Mouse (Mus musculus): ENCODE measurements at regions not wholly inside any gene's neighbourhood (a gene's known extent, or its start where the extent isn't known, plus 50 kb on each side); places are given as distances from the start of the nearest gene placed in this dataset.

DNA sequence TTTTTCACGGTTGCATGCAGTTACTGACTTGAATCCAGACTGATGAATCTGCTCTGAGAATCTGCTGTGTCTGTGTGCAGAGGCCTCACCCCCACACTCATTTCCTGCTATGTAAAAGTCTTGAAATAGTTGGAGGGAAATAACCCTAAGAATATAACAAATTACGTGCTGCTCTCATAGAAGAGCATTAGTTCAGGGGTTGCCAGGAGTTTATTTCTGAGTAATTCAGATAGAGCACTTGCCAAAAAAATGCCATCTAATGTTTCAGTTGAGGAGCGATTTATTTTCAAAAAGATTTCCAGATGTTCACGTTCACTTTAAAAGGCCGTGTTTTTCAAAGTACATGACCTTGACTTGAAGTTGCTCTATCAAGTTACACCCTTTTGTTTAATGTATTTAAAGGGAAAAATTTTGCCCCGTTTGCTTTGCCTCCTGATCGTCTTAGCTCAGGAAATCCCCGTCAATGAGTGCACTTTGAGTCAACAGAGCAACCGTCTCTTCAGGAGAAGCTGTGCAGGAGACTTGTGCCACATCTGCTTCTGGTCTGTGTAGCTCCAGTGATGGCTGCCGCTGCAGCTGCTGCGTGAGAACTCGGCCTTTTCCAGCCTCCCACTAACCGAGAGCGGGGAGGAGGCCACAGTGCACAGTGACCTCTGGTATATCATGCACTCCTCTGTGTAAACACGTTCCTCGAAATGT is 50.9 kb upstream of the Sec61g start:
- ATAC-seq (ENCODE audit: insufficient read depth, low FRiP score) = peak; percentile 92
- Histone ChIP-seq H3K27ac (ENCODE audit: low read length) (peak overlapping the region; percentile 91), H3K27me3 (ENCODE audit: control insufficient read depth, insufficient read depth, low read length) (no peaks in the 10 kb centered on the region), H3K4me2 (ENCODE audit: low read depth, low read length) (peak overlapping the region; percentile 41), H3K9ac (ENCODE audit: low read length) (0 out of 2 replicates have a peak overlapping the region, but pooled peaks have one; percentile 18), H3K4me1 (ENCODE audit: control insufficient read depth, insufficient read depth, low read length) (peaks cover 8% of the 10 kb centered on the region; the same call in 1 of the 2 replicates), H3K36me3 (ENCODE audit: control insufficient read depth, insufficient read depth, low read length) (no peaks in the 10 kb centered on the region), H3K9me3 (replicated peaks; ENCODE audit: control insufficient read depth, low read length) (no peaks in the 10 kb centered on the region), H3K4me3 (replicated peaks; ENCODE audit: low read length) (0 out of 2 replicates have a peak overlapping the region, but pooled peaks have one; percentile 1)
- WGBS = 12% methylated on average over 16 of the region's 16 CpGs

- Histone ChIP-seq H3K4me1 (ENCODE audit: control insufficient read depth, insufficient read depth, low read length) (peaks cover 8% of the 10 kb centered on the region; the same call in 1 of the 2 replicates), H3K4me2 (ENCODE audit: low read depth, low read length) (no peak overlapping the region), H3K36me3 (ENCODE audit: control insufficient read depth, insufficient read depth, low read length) (no peaks in the 10 kb centered on the region), H3K4me3 (replicated peaks; ENCODE audit: low read length) (no peak overlapping the region), H3K9me3 (replicated peaks; ENCODE audit: control insufficient read depth, low read length) (no peaks in the 10 kb centered on the region), H3K9ac (ENCODE audit: low read length) (no peak overlapping the region), H3K27ac (ENCODE audit: low read length) (no peak overlapping the region), H3K27me3 (ENCODE audit: control insufficient read depth, insufficient read depth, low read length) (no peaks in the 10 kb centered on the region)
- WGBS = 75% methylated on average over 4 of the region's 4 CpGs
- ATAC-seq (ENCODE audit: insufficient read depth, low FRiP score) = no peak
Measured at GRCm38 (mm10) chr11:16561727-16562126, 53.4 kb upstream of the Sec61g start.

DNA sequence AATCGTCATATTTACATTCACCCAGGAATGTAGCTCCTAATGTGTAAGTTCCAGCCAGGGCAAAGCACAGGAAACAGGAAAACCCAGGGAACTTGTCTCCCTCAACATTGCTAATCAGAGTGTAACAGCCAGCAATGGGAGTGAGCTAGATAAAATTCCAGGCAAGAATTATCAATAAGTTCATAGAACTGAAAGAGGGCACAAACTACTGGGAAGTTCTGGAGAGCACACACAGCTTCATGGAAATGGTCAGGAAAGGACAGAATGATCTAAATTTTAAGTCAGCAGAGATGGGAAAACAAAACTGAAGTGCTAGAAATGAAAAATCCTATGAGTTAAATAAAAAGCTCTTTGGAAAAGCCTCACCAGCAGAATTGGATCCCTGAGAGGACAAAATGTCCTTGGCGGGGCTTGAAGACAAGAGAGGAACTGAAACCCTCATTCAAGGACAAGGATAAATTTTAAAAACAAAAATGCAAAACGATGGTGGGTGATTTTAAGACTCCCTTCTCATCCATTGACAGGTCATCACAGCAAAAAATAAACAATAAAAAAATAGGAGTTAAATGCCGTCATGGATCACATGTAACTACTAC is 80.9 kb upstream of the Sec61g start:
- Histone ChIP-seq H3K9ac (ENCODE audit: low read length) (no peak overlapping the region), H3K27me3 (ENCODE audit: control insufficient read depth, insufficient read depth, low read length) (no peaks in the 10 kb centered on the region), H3K4me1 (ENCODE audit: control insufficient read depth, insufficient read depth, low read length) (peaks cover 15% of the 10 kb centered on the region), H3K4me3 (replicated peaks; ENCODE audit: low read length) (no peak overlapping the region), H3K9me3 (replicated peaks; ENCODE audit: control insufficient read depth, low read length) (no peaks in the 10 kb centered on the region), H3K36me3 (ENCODE audit: control insufficient read depth, insufficient read depth, low read length) (no peaks in the 10 kb centered on the region), H3K4me2 (ENCODE audit: low read depth, low read length) (no peak overlapping the region), H3K27ac (ENCODE audit: low read length) (no peak overlapping the region)
- 69% methylated on average over 4 of the region's 4 CpGs for WGBS
- no peak for ATAC-seq (ENCODE audit: insufficient read depth, low FRiP score)

- Histone ChIP-seq H3K4me3 (replicated peaks; ENCODE audit: low read length) (no peak overlapping the region), H3K9me3 (replicated peaks; ENCODE audit: control insufficient read depth, low read length) (no peaks in the 10 kb centered on the region), H3K27me3 (ENCODE audit: control insufficient read depth, insufficient read depth, low read length) (no peaks in the 10 kb centered on the region), H3K36me3 (ENCODE audit: control insufficient read depth, insufficient read depth, low read length) (no peaks in the 10 kb centered on the region), H3K4me1 (ENCODE audit: control insufficient read depth, insufficient read depth, low read length) (peaks cover 15% of the 10 kb centered on the region), H3K4me2 (ENCODE audit: low read depth, low read length) (no peak overlapping the region), H3K9ac (ENCODE audit: low read length) (no peak overlapping the region), H3K27ac (ENCODE audit: low read length) (no peak overlapping the region)
- no peak for ATAC-seq (ENCODE audit: insufficient read depth, low FRiP score)
- 65% methylated on average over 4 of the region's 4 CpGs for WGBS
Measured at GRCm38 (mm10) chr11:16590541-16590940, 82.3 kb upstream of the Sec61g start.

DNA sequence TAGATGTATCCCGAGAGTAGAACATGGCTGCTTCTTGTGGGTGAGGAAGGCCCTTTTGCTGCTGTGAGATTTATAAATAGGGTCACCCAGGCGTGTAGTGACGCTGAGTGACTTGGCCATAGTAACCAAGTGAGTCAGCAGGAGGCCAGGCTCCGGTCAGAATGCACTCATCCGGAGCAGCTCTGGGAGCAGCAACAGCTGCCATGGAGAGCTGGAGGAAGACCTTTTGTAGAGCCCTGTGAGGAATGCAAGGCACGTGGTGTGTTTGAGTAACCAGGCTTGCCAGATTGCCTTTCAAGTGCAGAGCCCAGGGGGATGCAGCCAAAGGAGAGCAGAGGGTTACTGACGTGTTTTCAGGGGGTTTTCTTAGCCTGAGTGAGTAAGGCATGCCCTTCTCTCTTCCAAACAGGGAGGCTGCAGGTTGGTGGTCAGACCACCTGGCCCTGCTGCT is 83.2 kb upstream of the Sec61g start:
- H3K9me3 ChIP-seq (replicated peaks; ENCODE audit: control insufficient read depth, low read length) = no peaks in the 10 kb centered on the region
- H3K4me3 ChIP-seq (replicated peaks; ENCODE audit: low read length) = no peak overlapping the region
- H3K4me2 ChIP-seq (ENCODE audit: low read depth, low read length) = peak overlapping the region; percentile 14; the same call in 1 of the 2 replicates
- peak overlapping the region; percentile 77 for H3K27ac ChIP-seq (ENCODE audit: low read length)
- peaks cover 15% of the 10 kb centered on the region for H3K4me1 ChIP-seq (ENCODE audit: control insufficient read depth, insufficient read depth, low read length)
- H3K9ac ChIP-seq (ENCODE audit: low read length) = no peak overlapping the region
- no peaks in the 10 kb centered on the region for H3K36me3 ChIP-seq (ENCODE audit: control insufficient read depth, insufficient read depth, low read length)
- peak; percentile 92 for ATAC-seq (ENCODE audit: insufficient read depth, low FRiP score)
- 3% methylated on average over 7 of the region's 7 CpGs for WGBS
- H3K27me3 ChIP-seq (ENCODE audit: control insufficient read depth, insufficient read depth, low read length) = no peaks in the 10 kb centered on the region

- Histone ChIP-seq H3K4me2 (ENCODE audit: low read depth, low read length) (0 out of 2 replicates have a peak overlapping the region, but pooled peaks have one; percentile 14), H3K9me3 (replicated peaks; ENCODE audit: control insufficient read depth, low read length) (no peaks in the 10 kb centered on the region), H3K4me1 (ENCODE audit: control insufficient read depth, insufficient read depth, low read length) (peaks cover 15% of the 10 kb centered on the region), H3K9ac (ENCODE audit: low read length) (no peak overlapping the region), H3K36me3 (ENCODE audit: control insufficient read depth, insufficient read depth, low read length) (no peaks in the 10 kb centered on the region), H3K4me3 (replicated peaks; ENCODE audit: low read length) (no peak overlapping the region), H3K27ac (ENCODE audit: low read length) (peak overlapping the region; percentile 77), H3K27me3 (ENCODE audit: control insufficient read depth, insufficient read depth, low read length) (no peaks in the 10 kb centered on the region)
- 60% methylated on average over 4 of the region's 4 CpGs for WGBS
- no peak for ATAC-seq (ENCODE audit: insufficient read depth, low FRiP score)
Measured at GRCm38 (mm10) chr11:16592006-16592405, 83.7 kb upstream of the Sec61g start.

DNA sequence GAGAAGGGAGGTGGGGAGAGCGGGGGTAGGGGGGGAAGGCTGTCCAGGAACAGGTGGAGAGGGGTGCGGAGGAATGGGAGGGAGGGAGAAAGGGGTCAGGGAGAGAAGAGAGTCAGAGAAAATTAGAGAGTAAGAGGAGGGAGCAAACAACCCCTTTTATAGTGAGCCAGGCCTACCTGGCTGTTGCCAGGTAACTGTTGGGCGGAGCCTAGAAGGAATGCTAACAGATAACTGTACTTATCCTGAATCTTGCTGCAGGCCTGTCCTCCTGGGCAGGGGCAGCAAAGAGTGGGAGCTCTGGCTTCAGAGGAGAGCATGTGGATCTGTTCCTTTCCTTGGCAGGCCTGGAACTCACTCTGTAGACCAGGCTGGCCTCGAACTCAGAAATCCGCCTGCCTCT is 84.5 kb upstream of the Sec61g start:
- WGBS = 85% methylated on average over 5 of the region's 5 CpGs
- Histone ChIP-seq H3K9me3 (replicated peaks; ENCODE audit: control insufficient read depth, low read length) (no peaks in the 10 kb centered on the region), H3K27ac (ENCODE audit: low read length) (no peak overlapping the region), H3K9ac (ENCODE audit: low read length) (no peak overlapping the region), H3K27me3 (ENCODE audit: control insufficient read depth, insufficient read depth, low read length) (no peaks in the 10 kb centered on the region), H3K36me3 (ENCODE audit: control insufficient read depth, insufficient read depth, low read length) (no peaks in the 10 kb centered on the region), H3K4me3 (replicated peaks; ENCODE audit: low read length) (no peak overlapping the region), H3K4me2 (ENCODE audit: low read depth, low read length) (no peak overlapping the region), H3K4me1 (ENCODE audit: control insufficient read depth, insufficient read depth, low read length) (peaks cover 15% of the 10 kb centered on the region)
- ATAC-seq (ENCODE audit: insufficient read depth, low FRiP score) = no peak

DNA sequence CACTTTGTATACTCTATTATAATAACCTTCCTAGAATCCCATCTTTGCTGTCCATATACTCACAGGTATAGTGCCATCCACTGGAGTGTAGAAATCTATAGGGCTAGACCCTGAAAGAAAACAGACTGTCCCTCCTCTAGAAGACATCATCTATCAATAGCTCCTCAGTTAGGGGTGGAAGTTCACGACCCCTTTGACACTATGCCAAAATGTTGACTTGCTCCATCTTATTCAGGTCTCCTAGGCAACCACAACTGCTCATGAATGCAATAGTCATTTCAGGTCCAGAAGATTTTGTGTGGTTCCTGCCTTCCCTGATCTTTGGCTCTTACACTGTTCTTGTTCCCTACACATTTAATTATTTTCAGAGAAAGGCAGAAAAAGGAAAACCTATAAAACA is 86.5 kb upstream of the Sec61g start:
- H3K9ac ChIP-seq (ENCODE audit: low read length) = no peak overlapping the region
- WGBS = 44% methylated on average over 1 of the region's 1 CpGs
- H3K4me2 ChIP-seq (ENCODE audit: low read depth, low read length) = no peak overlapping the region
- H3K9me3 ChIP-seq (replicated peaks; ENCODE audit: control insufficient read depth, low read length) = no peaks in the 10 kb centered on the region
- H3K27ac ChIP-seq (ENCODE audit: low read length) = no peak overlapping the region
- ATAC-seq (ENCODE audit: insufficient read depth, low FRiP score) = no peak
- H3K27me3 ChIP-seq (ENCODE audit: control insufficient read depth, insufficient read depth, low read length) = no peaks in the 10 kb centered on the region
- H3K4me1 ChIP-seq (ENCODE audit: control insufficient read depth, insufficient read depth, low read length) = peaks cover 15% of the 10 kb centered on the region
- H3K4me3 ChIP-seq (replicated peaks; ENCODE audit: low read length) = no peak overlapping the region
- H3K36me3 ChIP-seq (ENCODE audit: control insufficient read depth, insufficient read depth, low read length) = no peaks in the 10 kb centered on the region

DNA sequence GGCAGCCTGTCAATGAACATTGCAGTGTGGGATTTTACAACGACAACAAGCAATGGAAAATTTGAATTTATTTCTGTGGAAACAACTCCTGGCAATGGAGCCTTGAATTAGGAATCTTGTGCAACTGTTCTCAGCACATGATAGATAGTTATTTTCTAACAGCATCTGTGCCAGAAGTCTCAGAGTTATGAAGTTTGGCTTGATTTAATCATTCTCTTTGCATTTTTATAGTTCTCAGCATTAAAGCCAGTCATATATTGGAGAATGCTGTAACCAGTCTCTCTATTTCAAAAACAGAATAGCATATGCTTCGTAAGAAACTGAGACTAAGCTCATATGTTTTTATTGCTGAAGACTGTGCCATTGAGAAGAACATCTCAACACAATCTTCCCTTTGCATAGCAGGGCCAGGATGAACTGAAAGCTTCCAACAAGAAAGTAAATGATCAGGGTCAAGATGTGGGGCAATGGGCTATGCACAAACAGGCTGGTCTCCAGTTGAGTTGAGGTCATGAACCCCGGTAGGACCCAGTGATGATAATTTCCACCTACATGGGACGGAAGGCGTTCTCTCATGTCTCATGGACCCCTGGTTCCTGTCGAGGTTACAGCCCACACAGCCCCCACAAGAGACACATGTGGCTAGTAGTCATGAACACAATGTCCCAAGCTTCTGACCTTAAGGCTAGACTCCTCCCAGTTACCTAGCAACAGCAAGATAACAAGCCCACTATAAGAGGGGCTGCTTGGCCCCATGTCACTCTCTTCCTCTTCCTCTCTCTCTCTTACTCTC is 89.0 kb upstream of the Sec61g start:
- Histone ChIP-seq H3K9me3 (replicated peaks; ENCODE audit: control insufficient read depth, low read length) (no peaks in the 10 kb centered on the region), H3K27me3 (ENCODE audit: control insufficient read depth, insufficient read depth, low read length) (no peaks in the 10 kb centered on the region), H3K4me3 (replicated peaks; ENCODE audit: low read length) (no peak overlapping the region), H3K36me3 (ENCODE audit: control insufficient read depth, insufficient read depth, low read length) (no peaks in the 10 kb centered on the region), H3K4me2 (ENCODE audit: low read depth, low read length) (no peak overlapping the region), H3K27ac (ENCODE audit: low read length) (no peak overlapping the region), H3K4me1 (ENCODE audit: control insufficient read depth, insufficient read depth, low read length) (0 out of 2 replicates have a peak, but pooled peaks cover 2% of the 10 kb centered on the region), H3K9ac (ENCODE audit: low read length) (no peak overlapping the region)
- WGBS = 75% methylated on average over 6 of the region's 6 CpGs
- ATAC-seq (ENCODE audit: insufficient read depth, low FRiP score) = no peak

Data from stomach, embryonic 16.5 days (tissue).